Mouse (Mus musculus): ENCODE results near the gene Krt83. TPM values are rescaled to one million over a fixed set of nuclear protein-coding genes. Genes with fewer than 3 reads are reported as not detected.

Gene Krt83
- polyA plus RNA-seq, 1 experiment from 2014 or later = 0.32 TPM

DNA sequence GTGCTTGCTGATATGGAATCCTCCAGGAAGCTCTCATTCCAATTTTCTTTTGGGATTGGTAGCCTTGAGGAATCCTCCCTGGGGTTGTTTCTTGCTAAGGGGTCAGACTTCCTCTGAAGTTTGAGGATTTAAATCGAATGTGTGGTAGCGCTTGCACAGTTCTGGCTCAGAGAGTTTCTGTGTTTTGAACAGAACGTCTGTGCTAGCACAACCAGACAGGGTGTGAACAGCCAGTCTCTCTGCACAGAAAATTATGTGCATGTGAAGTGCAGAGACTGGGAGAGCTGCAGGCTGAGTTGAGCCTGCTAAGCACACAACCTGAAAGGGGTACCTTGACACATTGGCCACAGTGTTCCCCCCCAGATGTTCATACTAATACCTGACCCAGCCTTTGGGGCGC is 50.5 kb downstream of the Krt83 start:
- Histone ChIP-seq H3K36me3 (replicated peaks) (no peaks in the 10 kb centered on the region), H3K4me2 (no peak overlapping the region), H3K4me1 (replicated peaks) (no peaks in the 10 kb centered on the region), H3K27me3 (peaks cover 39% of the 10 kb centered on the region), H3K9me3 (replicated peaks) (no peaks in the 10 kb centered on the region), H3K9ac (no peak overlapping the region), H3K27ac (replicated peaks) (no peak overlapping the region), H3K4me3 (replicated peaks) (no peak overlapping the region)
- WGBS (ENCODE audit: insufficient replicate concordance) = 63% methylated on average over 4 of the region's 4 CpGs
- ATAC-seq (ENCODE audit: insufficient read depth) = no peak

- no peaks in the 10 kb centered on the region for H3K36me3 ChIP-seq (replicated peaks)
- no peaks in the 10 kb centered on the region for H3K4me1 ChIP-seq (replicated peaks)
- no peak within 1 kb of the TSS for H3K4me3 ChIP-seq (replicated peaks)
- peaks cover 39% of the 10 kb centered on the region for H3K27me3 ChIP-seq
- H3K9me3 ChIP-seq (replicated peaks) = no peaks in the 10 kb centered on the region
- no peak for ATAC-seq (ENCODE audit: insufficient read depth)
- no peak within 1 kb of the TSS for H3K27ac ChIP-seq (replicated peaks)
- H3K4me2 ChIP-seq = no peak within 1 kb of the TSS
- H3K9ac ChIP-seq = no peak within 1 kb of the TSS
- 4% methylated on average over 34 of the region's 34 CpGs for WGBS (ENCODE audit: insufficient replicate concordance)
Measured at GRCm38 (mm10) chr15:101438555-101438954, 52.8 kb downstream of the Krt83 start, which contains the start of gene Krt87. Gene Krt87 (minus strand): TSS chr15:101438804.

GRCm38 (mm10) chr15:101436611-101437010 is 54.7 kb downstream of the Krt83 start:
- no peak overlapping the region for H3K9ac ChIP-seq
- H3K4me1 ChIP-seq (replicated peaks) = no peaks in the 10 kb centered on the region
- H3K4me2 ChIP-seq = no peak overlapping the region
- peaks cover 39% of the 10 kb centered on the region for H3K27me3 ChIP-seq
- 63% methylated on average over 7 of the region's 7 CpGs for WGBS (ENCODE audit: insufficient replicate concordance)
- ATAC-seq (ENCODE audit: insufficient read depth) = no peak
- H3K4me3 ChIP-seq (replicated peaks) = no peak overlapping the region
- no peak overlapping the region for H3K27ac ChIP-seq (replicated peaks)
- no peaks in the 10 kb centered on the region for H3K36me3 ChIP-seq (replicated peaks)
- no peaks in the 10 kb centered on the region for H3K9me3 ChIP-seq (replicated peaks)

Other genes with a start within 250 kb of the Krt83 start
- 0.68 and 0.83 TPM in 2 replicates for gene Nr4a1, start 237.2 kb downstream of the Krt83 start, polyA plus RNA-seq (2015; fragmentation: Nextera tagmentation; extraction: Ambion mirVana)
- 25.5 and 27.3 TPM in 2 replicates for gene Atg101, start 207.2 kb downstream of the Krt83 start, polyA plus RNA-seq (2015; fragmentation: Nextera tagmentation; extraction: Ambion mirVana)
- gene 6030408B16Rik, start 198.3 kb downstream of the Krt83 start, polyA plus RNA-seq (2015; fragmentation: Nextera tagmentation; extraction: Ambion mirVana) = 0.30 and 0.81 TPM in 2 replicates
- gene Krt80, start 121.3 kb downstream of the Krt83 start, polyA plus RNA-seq (2015; fragmentation: Nextera tagmentation; extraction: Ambion mirVana) = 0.43 and 0.44 TPM in 2 replicates
- gene Krt7, start 80.5 kb downstream of the Krt83 start, polyA plus RNA-seq (2015; fragmentation: Nextera tagmentation; extraction: Ambion mirVana) = 1.7 TPM in 2 replicates
- gene Krt87, start 52.7 kb downstream of the Krt83 start, polyA plus RNA-seq (2015; fragmentation: Nextera tagmentation; extraction: Ambion mirVana) = not detected in 2 replicates
- gene Krt88, start 43.8 kb downstream of the Krt83 start, polyA plus RNA-seq (2015; fragmentation: Nextera tagmentation; extraction: Ambion mirVana) = not detected in 2 replicates
- gene Krt81, start 27.8 kb downstream of the Krt83 start, polyA plus RNA-seq (2015; fragmentation: Nextera tagmentation; extraction: Ambion mirVana) = not detected in 2 replicates
- gene Krt86, start 18.0 kb downstream of the Krt83 start, polyA plus RNA-seq (2015; fragmentation: Nextera tagmentation; extraction: Ambion mirVana) = not detected in 2 replicates
- gene Gm49425, start 25.7 kb upstream of the Krt83 start, polyA plus RNA-seq (2015; fragmentation: Nextera tagmentation; extraction: Ambion mirVana) = not detected in 2 replicates
- 0.05 TPM in 1 of 2 replicates, not detected in the other for gene Krt84, start 41.3 kb upstream of the Krt83 start, polyA plus RNA-seq (2015; fragmentation: Nextera tagmentation; extraction: Ambion mirVana)
- gene Krt82, start 59.2 kb upstream of the Krt83 start, polyA plus RNA-seq (2015; fragmentation: Nextera tagmentation; extraction: Ambion mirVana) = not detected in 2 replicates
- gene Krt90, start 71.4 kb upstream of the Krt83 start, polyA plus RNA-seq (2015; fragmentation: Nextera tagmentation; extraction: Ambion mirVana) = not detected in 2 replicates
- not detected in 2 replicates for gene Krt75, start 82.4 kb upstream of the Krt83 start, polyA plus RNA-seq (2015; fragmentation: Nextera tagmentation; extraction: Ambion mirVana)
- gene Gm5414, start 136.7 kb upstream of the Krt83 start, polyA plus RNA-seq (2015; fragmentation: Nextera tagmentation; extraction: Ambion mirVana) = not detected in 2 replicates
- not detected in 2 replicates for gene Gm5478, start 155.9 kb upstream of the Krt83 start, polyA plus RNA-seq (2015; fragmentation: Nextera tagmentation; extraction: Ambion mirVana)
- gene Krt6b, start 188.8 kb upstream of the Krt83 start, polyA plus RNA-seq (2015; fragmentation: Nextera tagmentation; extraction: Ambion mirVana) = not detected in 2 replicates
- 0.05 and 0.17 TPM in 2 replicates for gene Krt6a, start 202.8 kb upstream of the Krt83 start, polyA plus RNA-seq (2015; fragmentation: Nextera tagmentation; extraction: Ambion mirVana)
- gene Krt5, start 221.4 kb upstream of the Krt83 start, polyA plus RNA-seq (2015; fragmentation: Nextera tagmentation; extraction: Ambion mirVana) = 0.14 and 0.53 TPM in 2 replicates

Measured in liver, embryonic 15.5 days (tissue).